Mouse (Mus musculus) B cell, adult (primary cell): ENCODE results near the gene Ndp. TPM values are rescaled to one million over a fixed set of nuclear protein-coding genes. Genes with fewer than 3 reads are reported as not detected.

Experiments used
- total RNA-seq: library from RNA; stranded (reverse); gene quantifications from 4 replicates; pipeline ENCODE4 v1.2.4, GENCODE M21; 2023; ENCODE audit not compliant: inconsistent age

Gene Ndp
- total RNA-seq, result not detected in 4 replicates

GRCm38 (mm10) chrX:16911241-16911873 lies at the start of gene Ndp:
Gene Ndp, minus strand, starts transcription at chrX:16911774.

Other genes with a start within 250 kb of the Ndp start
- not detected in 4 replicates for gene Maob, start 94.4 kb downstream of the Ndp start, total RNA-seq